Comparison of ENCODE assay signal across 8 mouse cellular contexts in genomic region chr8:123476911-123477736, GRCm38 (mm10). TPM values are rescaled to one million over a fixed set of nuclear protein-coding genes. Genes with fewer than 3 reads are reported as not detected.
DNase-seq lines count a peak whose midpoint lies in the region; ATAC-seq and TF ChIP-seq lines count a peak whose summit lies in the region.
"Had no signal": no experiment of that assay in that cellular context is flagged by ENCODE, and none has a peak within 500 bp of the region (broad histone marks: within the 10 kb centered on the region; RNA-seq: fewer than 3 reads in every experiment).

No protein-coding gene starts in this region.

- H3K36me3 ChIP-seq in limb, embryonic 15.5 days, result peaks cover 16% of the 10 kb centered on the region
- H3K36me3 ChIP-seq in midbrain, embryonic 16.5 days (ENCODE audit: control insufficient read depth, insufficient read depth, low read length), result peaks cover 5% of the 10 kb centered on the region; the same call in 1 of the 2 replicates

- peak; percentile 39 for DNase-seq in right cerebral cortex, postnatal 4 days
- no peak for DNase-seq in right cerebral cortex, postnatal 14 days
- DNase-seq in brain, embryonic 14.5 days (ENCODE audit: low read depth), result peak; percentile 71
- peak; percentile 7 for DNase-seq in forelimb bud, embryonic 11.5 days (ENCODE audit: low read depth, low spot score)
- no peak for DNase-seq in gastrocnemius, postnatal 10 days

- H3K9ac ChIP-seq in limb, embryonic 15.5 days, result peak overlapping the region; percentile 60
- peak overlapping the region; percentile 79 for H3K9ac ChIP-seq in midbrain, embryonic 16.5 days (ENCODE audit: low read depth, low read length)

- H3K4me1 ChIP-seq in limb, embryonic 15.5 days, result peaks cover 15% of the 10 kb centered on the region
- peaks cover 16% of the 10 kb centered on the region for H3K4me1 ChIP-seq in midbrain, embryonic 16.5 days (ENCODE audit: control insufficient read depth, insufficient read depth, low read length)

- H3K4me2 ChIP-seq in limb, embryonic 15.5 days, result peak overlapping the region; percentile 77
- peak overlapping the region; percentile 89 for H3K4me2 ChIP-seq in midbrain, embryonic 16.5 days (ENCODE audit: low read length)

- peak overlapping the region; percentile 85 for H3K4me3 ChIP-seq in limb, embryonic 15.5 days
- peak overlapping the region; percentile 71 for H3K4me3 ChIP-seq in midbrain, embryonic 16.5 days (ENCODE audit: low read depth, low read length)

- H3K27me3 ChIP-seq in limb, embryonic 15.5 days, result no peaks in the 10 kb centered on the region
- H3K27me3 ChIP-seq in midbrain, embryonic 16.5 days (ENCODE audit: control insufficient read depth, insufficient read depth, low read depth, low read length), result no peaks in the 10 kb centered on the region

- TF ChIP-seq CTCF in brain, embryonic 14.5 days (IDR thresholded peaks at IDR 0.05; ENCODE audit: borderline replicate concordance, extremely low read depth, insufficient read depth, insufficient read length), result no peak

- no peak for ATAC-seq in limb, embryonic 15.5 days (ENCODE audit: insufficient number of reproducible peaks, low FRiP score, low TSS enrichment, low read depth)
- ATAC-seq in midbrain, embryonic 16.5 days, result peak; percentile 70

- H3K27ac ChIP-seq in limb, embryonic 15.5 days, result peak overlapping the region; percentile 93
- peak overlapping the region; percentile 97 for H3K27ac ChIP-seq in midbrain, embryonic 16.5 days (ENCODE audit: low read length)

- no peaks in the 10 kb centered on the region for H3K9me3 ChIP-seq in limb, embryonic 15.5 days
- no peaks in the 10 kb centered on the region for H3K9me3 ChIP-seq in midbrain, embryonic 16.5 days (replicated peaks; ENCODE audit: control insufficient read depth, low read length, poor library complexity, severe bottlenecking)

- WGBS in limb, embryonic 15.5 days, result 7% methylated on average over 34 of the region's 34 CpGs
- 6% methylated on average over 34 of the region's 34 CpGs for WGBS in midbrain, embryonic 16.5 days

- TF ChIP-seq POLR2A in brain, embryonic 14.5 days (IDR thresholded peaks at IDR 0.05; ENCODE audit: borderline replicate concordance, extremely low read depth, insufficient read depth, insufficient read length, poor library complexity, severe bottlenecking), result no peak

RNA-seq across cellular contexts. Expression of gene Afg3l1, which starts 0.6 kb away (rescaled TPM):
- 31.8 and 35.3 TPM in 2 replicates for polyA plus RNA-seq in brain, embryonic 14.5 days (2012; rRNA removed)
- 43.0 and 46.0 TPM in 2 replicates for polyA plus RNA-seq in limb, embryonic 15.5 days (2015; fragmentation: Nextera tagmentation; extraction: Ambion mirVana)
- polyA plus RNA-seq in midbrain, embryonic 16.5 days (2015; fragmentation: Nextera tagmentation; extraction: Ambion mirVana), result 55.3 and 58.6 TPM in 2 replicates
- total RNA-seq in gastrocnemius, postnatal 10 days (2021), result 10 to 100 TPM; 34.3 to 37.5 TPM

RNA-seq across cellular contexts. Expression of gene Dbndd1, which starts 38.1 kb away (rescaled TPM):
- polyA plus RNA-seq in brain, embryonic 14.5 days (2012; rRNA removed), result 85.3 and 88.4 TPM in 2 replicates
- 5.9 and 6.6 TPM in 2 replicates for polyA plus RNA-seq in limb, embryonic 15.5 days (2015; fragmentation: Nextera tagmentation; extraction: Ambion mirVana)
- 95.9 and 103 TPM in 2 replicates for polyA plus RNA-seq in midbrain, embryonic 16.5 days (2015; fragmentation: Nextera tagmentation; extraction: Ambion mirVana)
- under 1 TPM; 0.14 to 0.18 TPM for total RNA-seq in gastrocnemius, postnatal 10 days (2021)
- total RNA-seq: heart, postnatal 10 days had no signal

RNA-seq across cellular contexts. Expression of gene Gas8, which starts 41.5 kb away (rescaled TPM):
- 32.5 and 45.1 TPM in 2 replicates for polyA plus RNA-seq in brain, embryonic 14.5 days (2012; rRNA removed)
- polyA plus RNA-seq in limb, embryonic 15.5 days (2015; fragmentation: Nextera tagmentation; extraction: Ambion mirVana), result 29.6 and 30.2 TPM in 2 replicates
- polyA plus RNA-seq in midbrain, embryonic 16.5 days (2015; fragmentation: Nextera tagmentation; extraction: Ambion mirVana), result 43.9 and 48.2 TPM in 2 replicates
- total RNA-seq in gastrocnemius, postnatal 10 days (2021), result 1 to 10 TPM; 5.8 to 7.8 TPM

RNA-seq across cellular contexts. Expression of gene Def8, which starts 53.8 kb away (rescaled TPM):
- polyA plus RNA-seq in brain, embryonic 14.5 days (2012; rRNA removed), result 53.2 and 55.5 TPM in 2 replicates
- polyA plus RNA-seq in limb, embryonic 15.5 days (2015; fragmentation: Nextera tagmentation; extraction: Ambion mirVana), result 42.4 and 43.5 TPM in 2 replicates
- polyA plus RNA-seq in midbrain, embryonic 16.5 days (2015; fragmentation: Nextera tagmentation; extraction: Ambion mirVana), result 45.4 and 49.5 TPM in 2 replicates
- 10 to 100 TPM; 35.8 to 37.6 TPM for total RNA-seq in gastrocnemius, postnatal 10 days (2021)

Comparison
In these comparisons a context has a peak if more than half of its experiments do, and no peak if none do; other contexts are left out.
1. DNase-seq: peak in right cerebral cortex, postnatal 4 days (single experiment), brain, embryonic 14.5 days (single experiment) and forelimb bud, embryonic 11.5 days (single experiment); none in right cerebral cortex, postnatal 14 days (single experiment) and gastrocnemius, postnatal 10 days (single experiment).
2. RNA of gene Dbndd1, which starts 38.1 kb away (polyA plus RNA-seq): 95.9 to 103 TPM in midbrain, embryonic 16.5 days and 85.3 to 88.4 TPM in brain, embryonic 14.5 days; 5.9 to 6.6 TPM in limb, embryonic 15.5 days; every median in the first group is over 10 times any median in the second.